Mouse (Mus musculus) spleen, adult 2 months (tissue): ENCODE measurements around the gene Samd13.

Experiments used
- CTCF ChIP-seq: fragments of 200-500 bp; IDR thresholded peaks from 2 replicates; pipeline ENCODE4 v1.5.1; 2011; ENCODE audit warnings: mild to moderate bottlenecking, inconsistent platforms; ENCODE audit not compliant: insufficient read depth, insufficient read length, insufficient replicate concordance; ENCODE audit errors: extremely low read depth
- POLR2A ChIP-seq: fragments of 200-500 bp; IDR thresholded peaks from 2 replicates; pipeline ENCODE4 v1.6.1; 2011; ENCODE audit warnings: low read depth, low read length, inconsistent platforms

- TF ChIP-seq POLR2A (no peak), CTCF (no peak)
Observed at GRCm38 (mm10) chr3:146709086-146709485, 23.7 kb upstream of the Samd13 start.
